Mouse (Mus musculus) regulatory T cell (primary cell): ENCODE data around the gene Fbxl17.

Experiments used
- in situ Hi-C: fragments of 300-600 bp; cut with MboI, MseI; formaldehyde crosslinking; loops from one replicate; pipeline ENCODE4 v1.15.1; 2025; ENCODE audit warnings: high pct_unique_total_duplicates

Gene Fbxl17

GRCm38 (mm10) chr17:63341203-63341602, 158.6 kb downstream of the Fbxl17 start:
- in situ Hi-C loops, result no loop called here

GRCm38 (mm10) chr17:63328888-63329287, 170.9 kb downstream of the Fbxl17 start:
- in situ Hi-C loops, result no loop called here

- in situ Hi-C loops, result no loop called here
Measured at GRCm38 (mm10) chr17:63326227-63326626, 173.6 kb downstream of the Fbxl17 start.

GRCm38 (mm10) chr17:63324672-63325071, 175.1 kb downstream of the Fbxl17 start:
- in situ Hi-C loops, result loop anchor here (5.0 kb wide), 1 partner anchor 138 kb away; no protein-coding TSS in a partner anchor

- in situ Hi-C loops, result loop anchor here (5.0 kb wide), 1 partner anchor 138 kb away; no protein-coding TSS in a partner anchor
Measured at GRCm38 (mm10) chr17:63324039-63324438, 175.8 kb downstream of the Fbxl17 start.

- in situ Hi-C loops, result loop anchor here (5.0 kb wide), 1 partner anchor 139 kb away; no protein-coding TSS in a partner anchor
Measured at GRCm38 (mm10) chr17:63322846-63323245, 177.0 kb downstream of the Fbxl17 start.

- in situ Hi-C loops, result loop anchor here (5.0 kb wide), 1 partner anchor 141 kb away; no protein-coding TSS in a partner anchor
Measured at GRCm38 (mm10) chr17:63321290-63321689, 178.5 kb downstream of the Fbxl17 start.

GRCm38 (mm10) chr17:63317518-63317917, 182.3 kb downstream of the Fbxl17 start:
- in situ Hi-C loops, result no loop called here

- in situ Hi-C loops, result no loop called here
Measured at GRCm38 (mm10) chr17:63315646-63316480, 184.0 kb downstream of the Fbxl17 start.

GRCm38 (mm10) chr17:63312804-63313203, 187.0 kb downstream of the Fbxl17 start:
- in situ Hi-C loops, result no loop called here

- in situ Hi-C loops, result no loop called here
Measured at GRCm38 (mm10) chr17:63312330-63312729, 187.5 kb downstream of the Fbxl17 start.

GRCm38 (mm10) chr17:63311613-63312012, 188.2 kb downstream of the Fbxl17 start:
- in situ Hi-C loops, result no loop called here

- in situ Hi-C loops, result no loop called here
Measured at GRCm38 (mm10) chr17:63310021-63310420, 189.8 kb downstream of the Fbxl17 start.

- in situ Hi-C loops, result no loop called here
Measured at GRCm38 (mm10) chr17:63303862-63304261, 196.0 kb downstream of the Fbxl17 start.

- in situ Hi-C loops, result no loop called here
Measured at GRCm38 (mm10) chr17:63301822-63302393, 197.9 kb downstream of the Fbxl17 start.

GRCm38 (mm10) chr17:63295471-63295870, 204.3 kb downstream of the Fbxl17 start:
- in situ Hi-C loops, result no loop called here

GRCm38 (mm10) chr17:63294961-63295360, 204.9 kb downstream of the Fbxl17 start:
- in situ Hi-C loops, result no loop called here

- in situ Hi-C loops, result no loop called here
Measured at GRCm38 (mm10) chr17:63293979-63294378, 205.8 kb downstream of the Fbxl17 start.

GRCm38 (mm10) chr17:63289317-63289913, 210.4 kb downstream of the Fbxl17 start:
- in situ Hi-C loops, result no loop called here

- in situ Hi-C loops, result no loop called here
Measured at GRCm38 (mm10) chr17:63288850-63289249, 211.0 kb downstream of the Fbxl17 start.

- in situ Hi-C loops, result no loop called here
Measured at GRCm38 (mm10) chr17:63287413-63287812, 212.4 kb downstream of the Fbxl17 start.

- in situ Hi-C loops, result no loop called here
Measured at GRCm38 (mm10) chr17:63285265-63285939, 214.4 kb downstream of the Fbxl17 start.
